Mouse (Mus musculus): ENCODE measurements around the gene Gstt2.

Gene Gstt2

DNA sequence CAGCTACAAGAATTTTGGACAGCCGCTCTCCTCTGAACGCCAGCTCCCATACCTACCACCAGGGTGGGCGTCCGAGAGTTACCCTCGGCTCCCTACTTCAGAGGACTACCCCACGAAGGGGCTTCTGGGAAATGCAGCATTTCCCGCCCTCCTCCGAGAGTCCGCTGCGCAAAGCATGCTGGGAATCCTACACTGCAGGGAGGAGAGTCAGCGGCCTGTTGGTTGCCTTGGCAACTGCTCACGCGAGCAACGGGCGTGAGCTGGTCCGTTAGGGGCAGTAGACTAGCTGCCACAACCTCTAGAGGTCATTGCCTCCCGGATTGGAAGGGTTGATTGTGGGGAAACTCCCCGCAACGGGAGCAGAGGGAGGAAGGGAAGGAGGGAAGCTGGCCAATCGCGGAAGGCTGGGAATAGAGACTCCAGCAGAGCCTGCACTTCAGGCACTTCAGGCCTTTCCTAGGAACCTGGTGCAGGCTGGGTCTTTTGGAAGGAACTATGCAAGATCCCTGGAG is at the start of gene Gstt2:
Gstt2 (minus strand) TSS at position 177 of the 512 bp plus-strand sequence.
- DNase-seq, result peak; percentile 87 to 90

DNA sequence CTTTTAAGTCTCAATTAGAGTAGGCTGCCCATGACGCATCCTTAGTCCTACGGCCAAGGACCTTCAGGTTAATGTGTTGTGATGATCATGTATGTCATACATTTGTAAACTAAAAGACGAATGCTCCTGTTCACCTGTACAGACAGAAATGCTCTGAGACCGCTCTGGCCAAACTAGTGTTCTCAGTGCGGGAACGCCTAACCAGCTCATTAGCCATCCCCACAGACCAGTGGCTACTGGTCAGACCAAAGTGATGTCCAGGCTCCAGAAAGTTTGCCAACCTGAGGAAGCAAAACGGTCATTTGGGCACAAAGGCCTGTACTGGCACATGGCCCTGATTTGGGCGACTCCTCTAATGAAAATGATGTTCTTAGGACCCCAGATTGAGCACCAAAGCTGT is 47.5 kb upstream of the Gstt2 start:
- no peak for DNase-seq

GRCm38 (mm10) chr10:75883232-75883552 is 46.0 kb upstream of the Gstt2 start:
- peak; percentile 60 to 61 for DNase-seq

- DNase-seq, result no peak
These were observed 45.4 kb upstream of the Gstt2 start for GRCm38 (mm10) chr10:75882433-75883231.

DNA sequence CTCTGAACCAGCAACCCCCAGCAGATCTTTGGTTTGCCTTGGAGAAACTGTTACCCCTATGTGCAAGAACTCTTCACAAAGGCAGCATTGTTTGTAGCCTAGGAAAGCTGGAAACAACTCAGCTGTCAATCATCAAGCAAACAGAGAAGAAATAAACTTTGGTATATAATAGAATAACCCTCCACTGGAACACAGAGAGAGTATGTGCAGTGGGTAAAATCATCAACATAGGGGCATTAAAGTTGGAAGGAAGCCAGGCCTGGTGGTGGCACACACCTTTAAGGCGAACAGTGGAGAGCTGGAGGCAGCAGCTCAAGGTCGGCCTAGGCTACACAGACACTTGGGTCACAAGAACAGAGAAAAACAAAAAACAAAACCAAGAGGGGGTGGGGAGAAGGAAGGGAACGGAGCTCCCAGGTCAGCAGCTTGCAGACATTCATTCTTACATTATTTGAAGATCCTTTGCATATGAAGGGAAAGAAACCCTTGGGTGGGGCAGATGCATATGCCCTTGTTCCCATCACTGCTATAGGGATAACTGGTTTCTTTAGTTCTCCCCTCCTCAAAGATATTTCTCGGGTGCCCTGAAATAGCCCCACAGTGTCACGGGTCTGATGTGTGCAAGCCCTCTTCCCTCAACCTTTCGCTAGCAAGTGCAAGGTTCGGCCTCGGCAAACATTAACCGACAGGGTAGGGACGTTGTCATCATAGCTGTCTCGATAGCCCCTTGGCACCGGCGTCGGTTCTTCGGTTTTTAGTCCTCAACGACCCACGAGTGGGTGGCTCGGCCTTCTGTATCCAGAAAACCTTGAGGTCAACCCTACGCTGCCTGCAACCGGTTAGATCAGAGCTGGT is 44.6 kb upstream of the Gstt2 start:
- no peak for DNase-seq

GRCm38 (mm10) chr10:75880771-75881577 is 43.8 kb upstream of the Gstt2 start:
- DNase-seq, result no peak

DNA sequence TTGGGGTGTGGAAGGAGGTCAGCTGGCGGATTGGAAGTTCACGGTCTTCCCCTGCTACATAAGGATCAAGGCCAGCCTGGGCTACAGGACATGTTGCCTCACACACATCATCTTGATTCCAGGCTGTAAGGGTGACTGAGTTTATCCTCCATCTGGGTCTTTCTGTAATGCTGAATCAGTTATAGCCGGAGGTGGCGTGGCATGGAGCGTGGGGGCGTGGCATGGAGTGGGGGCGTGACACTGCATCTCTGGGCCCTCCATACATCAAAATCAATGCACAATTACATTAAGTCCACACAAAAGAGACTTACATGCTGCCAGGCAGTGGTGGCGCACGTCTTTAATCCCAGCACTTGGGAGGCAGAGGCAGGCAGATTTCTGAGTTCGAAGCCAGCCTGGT is 43.1 kb upstream of the Gstt2 start:
- DNase-seq, result no peak

DNA sequence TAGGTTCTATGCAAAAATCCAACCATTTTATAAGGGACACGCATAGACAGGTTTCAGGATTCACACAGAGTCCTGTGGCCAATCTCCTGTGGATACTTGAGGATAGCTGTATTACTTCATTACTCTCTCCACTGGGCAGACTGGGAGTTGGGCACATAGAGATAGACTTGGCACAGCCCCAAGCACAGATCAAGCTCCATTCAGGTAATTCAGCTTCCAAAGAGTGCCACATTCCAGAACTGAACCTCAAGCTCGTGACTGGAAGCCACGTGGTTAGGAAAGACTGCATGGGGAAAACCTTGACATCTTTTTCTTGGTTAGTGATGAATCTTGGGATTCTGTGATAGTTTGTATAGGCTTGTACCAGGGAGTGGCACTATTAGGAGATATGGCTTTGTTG is 41.6 kb upstream of the Gstt2 start:
- DNase-seq, result no peak

GRCm38 (mm10) chr10:75873543-75874170 is 36.4 kb upstream of the Gstt2 start:
- no peak for DNase-seq

GRCm38 (mm10) chr10:75872915-75873542 is 35.8 kb upstream of the Gstt2 start:
- DNase-seq, result no peak

GRCm38 (mm10) chr10:75872025-75872914 is 35.0 kb upstream of the Gstt2 start:
- DNase-seq, result no peak

GRCm38 (mm10) chr10:75861587-75861986 is 24.4 kb upstream of the Gstt2 start:
- no peak for DNase-seq

GRCm38 (mm10) chr10:75860746-75861145 is 23.5 kb upstream of the Gstt2 start:
- peak in 1 of 2 experiments; percentile 14 for DNase-seq

DNA sequence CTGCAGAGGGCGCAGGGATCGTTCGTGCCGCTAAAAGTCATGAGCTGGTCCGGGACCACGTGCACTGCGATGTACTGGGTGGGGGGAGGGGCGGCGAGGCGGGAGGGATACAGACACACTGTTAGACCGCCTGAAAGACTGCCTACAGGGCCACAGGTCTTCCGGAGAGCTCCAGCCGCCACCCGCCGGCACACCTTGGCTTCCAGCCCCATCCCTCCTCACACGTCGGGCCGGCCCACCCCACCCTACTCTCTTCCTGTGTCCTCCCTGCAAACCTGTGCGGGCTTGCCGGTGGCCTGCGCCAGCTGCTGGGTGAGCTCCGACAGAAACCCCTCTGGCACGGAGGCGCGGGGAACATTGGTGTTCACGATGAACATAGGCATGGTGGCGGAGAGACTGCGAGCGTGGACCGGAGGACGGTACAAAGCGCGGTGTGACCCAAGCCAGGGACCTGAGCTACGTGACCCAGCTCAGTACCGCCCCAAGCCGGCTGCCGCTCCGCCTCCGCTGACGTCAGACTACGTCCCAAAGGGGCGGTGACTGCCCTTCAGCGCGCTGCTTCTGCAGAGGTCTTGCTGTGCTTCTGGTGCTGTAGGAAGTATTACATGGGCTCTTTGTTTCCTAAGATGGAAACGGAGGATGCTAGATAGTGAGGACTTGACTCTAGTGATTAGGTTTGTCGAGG is 22.7 kb upstream of the Gstt2 start, which contains the start of gene Mif:
Mif (minus strand) TSS at position 455 of the 685 bp plus-strand sequence.
- DNase-seq, result peak; percentile 86 to 89

GRCm38 (mm10) chr10:75859107-75859746 is 22.0 kb upstream of the Gstt2 start:
- peak in 1 of 2 experiments; percentile 46 for DNase-seq

DNA sequence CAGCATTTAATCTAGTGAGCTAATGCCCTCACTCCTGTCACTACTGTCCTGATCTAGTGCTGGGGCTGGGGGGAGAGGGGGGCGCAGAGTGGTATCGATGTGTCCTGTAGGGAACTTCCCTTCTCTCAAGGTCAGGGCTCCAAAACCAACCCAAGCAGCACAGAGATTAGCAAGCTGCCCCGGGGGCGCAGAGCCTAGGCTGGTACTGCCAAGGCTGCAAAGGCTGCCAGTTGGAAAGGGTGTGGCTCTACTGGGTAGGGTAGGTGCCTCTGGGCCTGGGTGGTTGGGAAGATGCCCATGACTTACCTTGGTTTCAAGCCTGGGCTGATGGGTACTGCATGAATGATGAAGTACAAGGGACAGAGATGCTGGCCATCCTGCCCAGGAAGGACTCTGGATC is 20.4 kb upstream of the Gstt2 start:
- no peak for DNase-seq

DNA sequence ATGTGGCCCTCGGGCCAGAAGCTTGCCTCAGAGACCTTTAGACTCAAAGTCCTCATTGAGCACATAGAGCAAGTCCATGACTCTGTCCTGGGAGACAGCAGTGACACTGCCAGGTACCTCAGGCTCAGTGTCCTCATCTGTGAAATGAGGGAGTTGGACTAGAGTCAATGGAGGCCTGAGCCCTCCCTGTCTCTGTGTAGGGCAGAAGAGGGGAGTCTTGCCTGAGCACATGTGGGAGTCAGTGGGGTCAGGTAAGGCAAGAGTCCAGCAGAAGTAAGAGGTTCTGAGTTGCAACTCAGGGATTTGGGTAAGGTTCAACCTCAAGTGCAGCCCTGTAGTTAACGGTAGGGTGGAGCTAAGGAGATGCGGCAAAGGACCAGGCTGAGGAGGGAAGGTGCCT is 19.8 kb upstream of the Gstt2 start:
- DNase-seq, result no peak

GRCm38 (mm10) chr10:75856155-75856907 is 19.1 kb upstream of the Gstt2 start:
- no peak for DNase-seq

Data from thymus, postnatal 36 days (tissue).